In genomic region chr10:8873631-8874370, GRCm38 (mm10) we compare ENCODE assay signal across 14 mouse cellular contexts. TPM values are rescaled to one million over a fixed set of nuclear protein-coding genes. Genes with fewer than 3 reads are reported as not detected.
DNase-seq lines count a peak whose midpoint lies in the region; ATAC-seq and TF ChIP-seq lines count a peak whose summit lies in the region.
"Had no signal": no experiment of that assay in that cellular context is flagged by ENCODE, and none has a peak within 500 bp of the region (broad histone marks: within the 10 kb centered on the region; RNA-seq: fewer than 3 reads in every experiment).

No protein-coding gene starts in this region.

- no peak overlapping the region for H3K4me3 ChIP-seq in liver, postnatal 0 days (ENCODE audit: low read depth, low read length)
- H3K4me3 ChIP-seq in forebrain, embryonic 16.5 days (replicated peaks; ENCODE audit: low read length), result no peak overlapping the region
- H3K4me3 ChIP-seq: liver, embryonic 15.5 days; neural tube, embryonic 13.5 days; stomach, embryonic 15.5 days had no signal

- TF ChIP-seq CTCF in liver, postnatal 0 days (IDR thresholded peaks at IDR 0.05; ENCODE audit: low read depth), result no peak

- H3K27ac ChIP-seq in liver, postnatal 0 days (ENCODE audit: low read depth), result peak overlapping the region; percentile 76
- no peak overlapping the region for H3K27ac ChIP-seq in forebrain, embryonic 16.5 days (ENCODE audit: low read length)
- H3K27ac ChIP-seq: kidney, postnatal 0 days; liver, embryonic 15.5 days; neural tube, embryonic 13.5 days; stomach, embryonic 15.5 days had no signal

- H3K27me3 ChIP-seq in liver, postnatal 0 days (ENCODE audit: insufficient read depth, low read length), result no peaks in the 10 kb centered on the region
- no peaks in the 10 kb centered on the region for H3K27me3 ChIP-seq in forebrain, embryonic 16.5 days (replicated peaks; ENCODE audit: control insufficient read depth, insufficient read depth, low read length)
- H3K27me3 ChIP-seq: liver, embryonic 15.5 days; neural tube, embryonic 13.5 days; stomach, embryonic 15.5 days had no signal

- peak; percentile 91 for ATAC-seq in liver, postnatal 0 days
- ATAC-seq in megakaryocyte, adult 5-6 weeks (ENCODE audit: poor library complexity, severe bottlenecking), result 0 out of 2 replicates have a peak, but pooled peaks have one; percentile 19
- no peak for ATAC-seq in forebrain, embryonic 16.5 days

- H3K4me2 ChIP-seq in liver, postnatal 0 days (ENCODE audit: low read depth, low read length), result peak overlapping the region; percentile 42; the same call in 1 of the 2 replicates
- no peak overlapping the region for H3K4me2 ChIP-seq in forebrain, embryonic 16.5 days (ENCODE audit: low read length)
- H3K4me2 ChIP-seq: liver, embryonic 15.5 days; neural tube, embryonic 13.5 days; stomach, embryonic 15.5 days had no signal

- no peak; the same call in 1 of the 2 replicates for TF ChIP-seq EP300 in liver, postnatal 0 days (IDR thresholded peaks at IDR 0.05; ENCODE audit: low read depth)

- H3K4me1 ChIP-seq in liver, postnatal 0 days (ENCODE audit: insufficient read depth), result peaks cover 12% of the 10 kb centered on the region
- no peaks in the 10 kb centered on the region for H3K4me1 ChIP-seq in forebrain, embryonic 16.5 days (replicated peaks; ENCODE audit: control insufficient read depth, insufficient read depth, low read length)
- H3K4me1 ChIP-seq: neural tube, embryonic 13.5 days; stomach, embryonic 15.5 days had no signal

- 50% methylated on average over 7 of the region's 7 CpGs for WGBS in liver, postnatal 0 days (ENCODE audit: insufficient replicate concordance)
- 76% methylated on average over 7 of the region's 7 CpGs for WGBS in forebrain, embryonic 16.5 days

- peak; percentile 40 for DNase-seq in gastrocnemius, adult 18-20 months (ENCODE audit: low spot score)
- DNase-seq in gastrocnemius, postnatal 10 days, result no peak
- no peak for DNase-seq in liver, postnatal 0 days
- no peak for DNase-seq in liver
- DNase-seq in heart, adult 9 months (ENCODE audit: low spot score in 2 of 2), result peak; percentile 62 to 74
- DNase-seq in thymus, adult 18-20 months, result no peak
- DNase-seq: adrenal gland, postnatal 14 days; gastrocnemius, postnatal 25 days had no signal

- H3K9me3 ChIP-seq in liver, postnatal 0 days (ENCODE audit: low read length), result no peaks in the 10 kb centered on the region
- H3K9me3 ChIP-seq in forebrain, embryonic 16.5 days (ENCODE audit: control insufficient read depth, low read length), result no peaks in the 10 kb centered on the region
- H3K9me3 ChIP-seq: liver, embryonic 15.5 days; neural tube, embryonic 13.5 days; stomach, embryonic 15.5 days had no signal

- no peaks in the 10 kb centered on the region for H3K36me3 ChIP-seq in liver, postnatal 0 days (replicated peaks; ENCODE audit: insufficient read depth, low read length)
- no peaks in the 10 kb centered on the region for H3K36me3 ChIP-seq in forebrain, embryonic 16.5 days (ENCODE audit: control insufficient read depth, insufficient read depth)
- H3K36me3 ChIP-seq: liver, embryonic 15.5 days; neural tube, embryonic 13.5 days; stomach, embryonic 15.5 days had no signal

- no peak overlapping the region for H3K9ac ChIP-seq in liver, postnatal 0 days (replicated peaks)
- no peak overlapping the region for H3K9ac ChIP-seq in forebrain, embryonic 16.5 days (replicated peaks; ENCODE audit: low read depth, low read length)
- H3K9ac ChIP-seq: liver, embryonic 15.5 days; neural tube, embryonic 13.5 days; stomach, embryonic 15.5 days had no signal

RNA-seq across cellular contexts. Expression of gene Sash1, which starts 12.1 kb away (rescaled TPM):
- 10 to 100 TPM; 12.3 to 15.8 TPM for total RNA-seq in gastrocnemius, adult 18-20 months (2021)
- total RNA-seq in gastrocnemius, postnatal 10 days (2021), result 10 to 100 TPM; 40.9 to 45.2 TPM
- polyA plus RNA-seq in liver, postnatal 0 days (2015; fragmentation: Nextera tagmentation; extraction: Ambion mirVana), result 1.9 and 2.2 TPM in 2 replicates
- 5.6 and 6.3 TPM in 2 replicates for total RNA-seq in megakaryocyte, adult 5-6 weeks (2015)
- 4.1 and 5.3 TPM in 2 replicates for total RNA-seq in megakaryocyte, adult 5-6 weeks (2017)
- polyA plus RNA-seq in forebrain, embryonic 16.5 days (2015; fragmentation: Nextera tagmentation; extraction: Ambion mirVana), result 1.3 TPM in 2 replicates

Comparison
In these comparisons a context has a peak if more than half of its experiments do, and no peak if none do; other contexts are left out.
1. DNase-seq: peak in gastrocnemius, adult 18-20 months (single experiment) and heart, adult 9 months (2 of 2); none in gastrocnemius, postnatal 10 days (single experiment), liver, postnatal 0 days (single experiment), liver (single experiment) and thymus, adult 18-20 months (0 of 2).